Mouse (Mus musculus): Measurements from ENCODE around the gene Fzd5.

GRCm38 (mm10) chr1:64753109-64753508 is 15.6 kb upstream of the Fzd5 start:
- TF ChIP-seq GATA1 (IDR thresholded peaks at IDR 0.05; ENCODE audit: low read length), result no peak
- TF ChIP-seq TAL1 (IDR thresholded peaks at IDR 0.05; ENCODE audit: low read length), result no peak
